Mouse (Mus musculus) frontal cortex, postnatal 25 days (tissue): Measurements from ENCODE around the gene Bak1.

Experiments
- DNase-seq, 2 experiments: peaks; one replicate each; pipeline ENCODE4 v3.0.0; 2022; ENCODE audit warnings: low spot score in 2 of 2

The Bak1 gene

DNA sequence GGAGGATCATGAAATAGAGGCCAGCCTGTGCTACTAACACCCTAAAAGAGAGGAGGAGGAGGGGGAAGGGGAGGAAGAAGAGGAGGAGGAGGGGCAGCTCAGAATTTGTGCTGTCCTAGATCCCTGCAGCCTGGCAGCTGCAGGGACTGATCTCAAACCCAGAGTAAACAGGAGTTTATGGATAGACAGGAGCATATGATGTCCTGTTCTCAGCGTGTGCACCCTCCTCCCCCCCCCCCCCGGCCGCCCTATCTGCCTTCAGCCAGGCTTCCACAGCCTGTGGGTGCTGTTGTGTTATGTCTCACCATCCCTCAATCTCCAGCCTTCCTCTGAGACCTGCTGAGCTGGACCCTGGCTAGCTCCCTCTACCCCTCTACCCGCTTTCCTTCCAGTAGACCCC lies at the start of gene Bak1:
Gene Bak1 (minus strand): TSS at position 101 of the 400 bp plus-strand sequence.
- DNase-seq: no peak

DNA sequence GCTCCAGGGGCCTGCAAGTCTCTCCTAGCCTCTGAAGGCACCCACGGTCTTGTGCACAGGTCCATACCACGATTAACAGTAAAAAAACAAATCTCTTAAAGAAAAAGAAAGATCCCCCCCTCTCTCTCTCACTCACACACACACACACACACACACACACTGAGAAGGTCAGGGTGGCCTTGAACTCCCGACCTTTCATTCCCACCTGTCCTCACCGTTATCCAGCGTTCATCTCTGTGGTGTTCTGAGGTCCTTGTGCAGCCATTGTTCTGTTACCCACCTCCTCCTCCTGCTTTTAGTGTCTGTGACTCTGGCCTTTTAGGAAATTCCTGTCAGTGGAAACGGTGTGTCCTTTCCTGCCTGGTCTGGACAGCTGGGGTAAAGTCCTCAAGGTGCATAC lies 49.7 kb upstream of the Bak1 start:
- no peak for DNase-seq

DNA sequence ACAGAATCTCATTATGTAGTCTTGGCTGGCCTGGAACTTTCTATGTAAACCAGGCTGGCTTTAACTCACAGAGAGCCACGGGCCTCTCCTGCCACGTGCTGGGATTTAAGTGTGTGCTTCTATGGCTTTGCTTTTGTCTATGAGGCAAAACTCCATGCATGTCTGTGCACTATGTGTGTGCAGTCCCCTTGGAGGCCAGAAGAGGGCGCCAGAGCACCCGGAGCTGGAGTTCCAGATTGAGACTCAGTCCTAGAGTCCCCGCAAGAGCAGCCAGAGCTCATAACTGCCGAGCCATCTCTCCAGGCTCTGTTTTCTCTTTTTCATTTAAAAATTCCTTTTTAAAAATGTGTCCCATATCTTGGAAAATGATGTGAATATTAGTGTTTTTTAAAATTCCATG lies 49.1 kb upstream of the Bak1 start:
- DNase-seq: no peak

DNA sequence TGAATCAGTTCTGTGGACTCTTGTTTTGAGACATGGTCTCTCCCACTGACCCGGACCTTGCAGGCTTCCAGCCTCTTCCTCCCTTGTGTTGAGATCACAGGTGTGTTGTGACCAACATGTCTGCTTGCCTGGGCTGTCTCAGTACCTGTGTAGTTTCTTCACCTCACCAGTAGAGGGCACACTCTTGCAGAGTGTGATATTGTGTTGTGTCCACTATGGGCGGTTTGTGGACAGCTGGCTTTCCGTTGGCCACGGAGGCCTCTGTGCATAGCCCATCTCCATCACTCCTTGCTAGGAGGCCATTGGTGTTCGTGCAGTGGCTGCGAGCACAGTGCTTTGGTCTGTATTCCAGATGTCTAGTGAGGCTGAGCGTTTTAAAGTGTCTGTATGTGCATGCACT lies 48.3 kb upstream of the Bak1 start:
- no peak for DNase-seq

GRCm38 (mm10) chr17:27074849-27075745 lies 46.3 kb upstream of the Bak1 start:
- DNase-seq: no peak

DNA sequence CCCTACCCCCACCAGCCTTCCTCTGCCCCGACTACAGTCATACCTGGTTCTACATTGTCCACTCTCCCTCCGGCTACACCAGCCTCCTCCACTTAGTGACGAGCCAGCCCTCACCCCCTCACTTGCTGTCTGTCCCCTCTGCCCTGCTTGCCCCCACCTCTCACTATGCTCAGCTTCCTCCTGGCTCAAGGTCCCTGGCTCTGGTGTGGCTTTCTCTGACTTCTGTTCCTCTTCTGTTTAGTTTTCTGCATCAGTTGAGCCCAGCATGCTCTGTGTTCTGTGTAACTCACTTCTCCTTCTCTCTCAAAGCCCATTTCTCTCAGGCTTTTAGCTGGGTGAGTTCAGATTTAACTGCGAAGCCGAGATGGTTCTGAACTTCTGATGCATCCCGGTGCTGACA lies 45.4 kb upstream of the Bak1 start:
- no peak for DNase-seq

GRCm38 (mm10) chr17:27073778-27074177 lies 45.0 kb upstream of the Bak1 start:
- DNase-seq: no peak

GRCm38 (mm10) chr17:27073126-27073525 lies 44.3 kb upstream of the Bak1 start:
- no peak for DNase-seq

DNA sequence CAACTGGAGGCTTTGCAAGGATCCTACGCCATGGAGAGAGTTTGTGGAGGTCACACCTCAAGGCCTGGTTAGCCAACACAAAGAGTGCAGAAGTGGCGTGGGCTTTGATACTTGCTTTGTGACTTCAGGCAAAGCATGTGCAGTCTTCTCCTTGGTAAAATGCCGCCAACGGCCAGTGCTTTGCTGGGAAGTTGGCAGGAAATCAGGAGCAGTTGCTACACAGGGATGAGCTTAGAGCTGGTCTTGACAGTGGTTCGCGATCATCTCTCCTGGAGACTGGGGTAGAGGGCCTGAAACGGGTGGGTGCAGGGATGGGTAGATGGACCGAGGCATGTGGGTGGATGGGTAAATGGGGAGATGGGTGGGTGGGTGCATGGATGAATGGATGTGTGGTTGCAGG lies 43.6 kb upstream of the Bak1 start:
- DNase-seq: peak in 1 of 2 experiments; percentile 24

DNA sequence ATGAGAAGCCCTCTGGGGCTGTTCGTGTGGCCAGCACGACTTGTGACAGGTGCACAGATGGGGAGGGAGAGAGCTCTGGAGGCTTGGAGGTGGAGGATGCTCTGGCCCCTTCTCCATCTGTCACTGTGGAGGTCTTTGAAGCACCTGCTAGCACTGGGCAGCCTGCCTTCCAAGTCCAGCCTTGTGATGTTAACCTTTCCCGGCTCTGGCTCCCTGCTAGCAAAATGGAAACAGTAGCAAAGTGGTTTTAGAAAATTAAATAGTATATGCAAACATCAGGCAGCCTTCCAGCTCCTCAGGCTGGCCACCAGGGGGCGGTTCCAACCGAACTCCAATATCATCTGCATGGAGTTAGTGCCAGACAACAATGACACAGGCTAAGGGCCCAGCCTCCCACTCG lies 42.8 kb upstream of the Bak1 start:
- DNase-seq: no peak

- no peak for DNase-seq
These were observed 42.1 kb upstream of the Bak1 start for GRCm38 (mm10) chr17:27070913-27071312.

DNA sequence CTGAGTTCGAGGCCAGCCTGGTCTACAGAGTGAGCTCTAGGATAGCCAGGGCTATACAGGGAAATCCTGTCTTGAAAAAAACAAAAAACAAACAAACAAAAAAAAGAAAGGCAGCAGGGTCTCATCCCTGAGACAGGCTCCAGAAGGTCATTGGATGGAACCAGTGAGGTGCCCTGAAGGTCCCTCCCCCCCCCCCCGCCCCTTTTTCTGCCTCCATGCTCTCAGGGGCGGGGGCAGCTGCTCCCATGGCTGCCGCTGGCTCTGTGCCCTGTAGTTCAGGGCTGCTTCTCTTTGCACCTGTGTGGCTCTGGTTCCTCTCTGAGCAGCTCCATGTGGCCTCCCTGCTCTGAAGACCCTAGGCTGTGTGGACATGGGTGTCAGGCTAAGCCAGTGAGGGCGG lies 40.3 kb upstream of the Bak1 start:
- no peak for DNase-seq

GRCm38 (mm10) chr17:27066065-27066464 lies 37.3 kb upstream of the Bak1 start:
- no peak for DNase-seq

GRCm38 (mm10) chr17:27064195-27064594 lies 35.4 kb upstream of the Bak1 start:
- no peak for DNase-seq

GRCm38 (mm10) chr17:27063717-27064116 lies 34.9 kb upstream of the Bak1 start:
- DNase-seq: no peak

DNA sequence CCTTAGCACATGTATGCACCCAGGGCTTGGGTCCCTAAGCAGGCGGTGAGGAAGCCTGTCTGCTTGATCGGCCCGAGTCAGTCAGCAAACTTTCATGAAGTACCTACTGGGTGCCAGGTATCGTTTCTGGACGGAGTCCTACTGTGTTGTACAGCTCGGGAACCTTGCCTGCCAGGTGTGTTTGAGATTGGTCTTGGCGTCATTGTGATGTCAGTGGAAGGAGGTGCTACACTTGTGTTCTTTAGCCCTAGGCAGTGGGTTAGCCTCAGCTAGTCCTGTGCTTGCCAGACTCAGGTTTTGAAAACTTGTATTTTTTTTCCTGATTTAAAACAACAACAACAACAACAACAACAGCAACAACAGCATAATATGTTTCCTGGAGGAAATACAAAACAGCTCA lies 33.9 kb upstream of the Bak1 start:
- DNase-seq: no peak

DNA sequence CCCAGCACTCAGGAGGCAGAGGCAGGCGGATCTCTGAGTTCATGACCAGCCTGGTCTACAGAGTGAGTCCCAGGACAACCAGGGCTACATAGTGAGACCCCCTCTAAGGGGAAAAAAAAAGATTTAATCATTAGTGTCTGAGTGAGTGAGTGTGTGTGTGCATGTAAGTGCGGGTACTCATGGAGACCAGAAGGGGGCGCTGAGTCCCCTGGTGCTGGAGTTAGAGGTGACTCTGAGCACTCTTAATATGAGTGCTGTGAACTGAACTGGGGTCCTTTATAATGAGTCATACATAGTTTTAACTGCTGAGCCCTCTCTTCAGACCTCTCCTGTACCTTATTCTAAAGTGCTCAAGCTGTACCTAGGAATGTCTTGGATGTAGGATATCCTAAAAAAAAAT lies 32.9 kb upstream of the Bak1 start:
- DNase-seq: no peak

GRCm38 (mm10) chr17:27060698-27061097 lies 31.9 kb upstream of the Bak1 start:
- DNase-seq: no peak

- DNase-seq: no peak
These were observed 28.8 kb upstream of the Bak1 start for GRCm38 (mm10) chr17:27057517-27058055.

- no peak for DNase-seq
These were observed 28.2 kb upstream of the Bak1 start, which contains the start of gene Itpr3 for GRCm38 (mm10) chr17:27056812-27057516. Gene Itpr3 (plus strand): TSS chr17:27057304.

DNA sequence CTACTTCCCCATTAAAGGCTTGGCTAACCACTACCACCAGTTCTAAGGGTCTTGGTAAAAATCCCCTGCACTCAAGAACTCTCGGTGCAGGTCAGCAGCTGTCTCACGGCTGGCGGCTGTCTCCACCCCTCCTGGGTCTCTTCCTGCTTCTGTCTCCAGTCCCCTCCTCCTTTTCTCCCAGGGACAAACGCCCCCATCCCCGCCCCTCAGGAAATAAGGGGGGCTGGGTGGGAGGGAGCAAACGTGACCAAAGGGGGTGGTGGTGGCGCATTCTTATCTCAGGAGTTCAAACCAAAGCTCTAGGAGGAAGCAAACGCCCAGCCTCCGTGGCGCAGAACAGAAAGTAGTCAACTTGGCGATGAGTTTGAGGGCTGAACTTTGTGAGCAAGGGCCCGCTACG lies 27.4 kb upstream of the Bak1 start:
- no peak for DNase-seq

- DNase-seq: no peak
These were observed 22.7 kb upstream of the Bak1 start for GRCm38 (mm10) chr17:27051514-27051913.

GRCm38 (mm10) chr17:27050853-27051252 lies 22.0 kb upstream of the Bak1 start:
- no peak for DNase-seq
